Mouse (Mus musculus) induced T-regulatory cell, adult 2 months (primary cell): ENCODE measurements around the gene Asic2.

ENCODE experiments used
- DNase-seq: peaks from one replicate; pipeline ENCODE4 v3.0.0-alpha.2; 2012; ENCODE audit warnings: low read depth

Asic2 gene

DNA sequence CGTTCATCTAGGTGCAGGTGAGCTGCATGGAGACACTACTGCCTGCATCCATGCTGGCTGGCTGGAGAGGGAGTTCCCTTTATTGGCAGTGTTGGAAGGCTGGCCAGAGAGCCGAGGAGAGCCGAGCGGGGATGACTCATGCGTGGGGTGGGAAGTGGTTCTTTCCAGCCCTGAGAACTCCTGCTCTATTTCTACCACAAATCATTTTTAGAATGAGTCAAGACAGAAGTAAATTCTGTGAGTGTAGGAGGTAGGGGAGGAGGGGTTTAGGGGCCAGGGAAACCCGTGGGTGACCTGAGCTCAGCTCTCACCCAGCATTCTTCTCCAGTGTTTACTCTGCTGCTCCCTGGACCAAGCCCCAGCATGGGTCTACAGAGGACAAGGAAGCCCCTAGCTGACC lies 872.2 kb downstream of the Asic2 start:
- no peak for DNase-seq

GRCm38 (mm10) chr11:81094581-81094980 lies 873.7 kb downstream of the Asic2 start:
- no peak for DNase-seq

DNA sequence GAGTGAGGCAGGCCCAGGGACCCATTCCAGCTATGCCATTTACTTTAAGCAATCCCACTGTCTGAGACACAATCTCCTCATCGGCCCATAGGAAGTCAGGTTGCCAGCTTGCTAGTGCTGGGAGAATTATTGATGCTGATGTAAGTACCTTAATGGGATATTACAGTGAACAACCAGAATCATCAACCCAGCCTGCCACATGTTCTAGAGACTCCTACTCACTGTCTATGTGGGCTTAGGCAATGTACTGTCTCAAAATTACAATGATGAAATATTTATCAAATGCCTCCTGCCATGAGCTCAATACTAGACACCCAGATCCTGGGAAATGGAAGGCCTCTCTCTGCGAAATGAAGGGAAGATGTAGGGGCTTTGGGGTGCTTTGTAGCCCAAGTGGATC lies 876.1 kb downstream of the Asic2 start:
- DNase-seq: no peak

DNA sequence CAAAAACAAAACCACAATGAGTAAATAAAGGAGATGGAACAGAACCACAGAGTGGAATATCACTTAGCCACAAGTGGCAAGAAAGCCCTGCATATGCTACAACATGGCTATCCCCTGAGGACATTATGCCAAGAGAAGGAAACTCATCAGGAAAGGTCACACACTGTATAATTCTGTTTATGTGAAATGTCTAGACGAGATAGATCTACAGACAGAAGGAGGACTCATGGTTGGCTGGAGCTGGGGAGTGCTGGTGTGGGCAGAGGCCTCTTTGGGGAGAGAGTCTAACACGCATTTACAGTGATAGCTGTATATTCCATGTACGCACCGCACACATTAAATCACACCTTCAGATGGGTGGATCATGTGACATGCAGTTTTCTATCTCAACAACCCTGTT lies 884.4 kb downstream of the Asic2 start:
- DNase-seq: no peak

- DNase-seq: no peak
Measured at GRCm38 (mm10) chr11:81080076-81080805, 888.0 kb downstream of the Asic2 start.

DNA sequence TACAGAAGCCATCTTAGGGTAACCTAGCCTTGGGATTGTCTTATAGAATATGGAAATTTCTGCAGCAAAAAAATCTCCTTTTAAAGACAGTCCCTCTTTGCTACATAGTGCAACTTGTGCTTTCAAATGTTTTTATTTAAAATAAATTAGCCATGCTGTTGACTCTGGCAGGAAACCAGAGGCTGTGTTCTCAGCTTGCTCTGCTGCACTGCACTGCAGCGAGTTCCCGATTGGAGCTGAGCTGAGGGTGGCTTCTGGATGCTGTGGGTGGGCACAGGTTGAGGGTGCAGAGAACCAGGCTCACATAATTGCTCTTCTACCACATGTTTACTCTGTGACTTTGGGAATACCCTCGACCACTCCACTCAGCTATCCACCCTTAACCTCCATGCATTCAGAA lies 889.0 kb downstream of the Asic2 start:
- no peak for DNase-seq

DNA sequence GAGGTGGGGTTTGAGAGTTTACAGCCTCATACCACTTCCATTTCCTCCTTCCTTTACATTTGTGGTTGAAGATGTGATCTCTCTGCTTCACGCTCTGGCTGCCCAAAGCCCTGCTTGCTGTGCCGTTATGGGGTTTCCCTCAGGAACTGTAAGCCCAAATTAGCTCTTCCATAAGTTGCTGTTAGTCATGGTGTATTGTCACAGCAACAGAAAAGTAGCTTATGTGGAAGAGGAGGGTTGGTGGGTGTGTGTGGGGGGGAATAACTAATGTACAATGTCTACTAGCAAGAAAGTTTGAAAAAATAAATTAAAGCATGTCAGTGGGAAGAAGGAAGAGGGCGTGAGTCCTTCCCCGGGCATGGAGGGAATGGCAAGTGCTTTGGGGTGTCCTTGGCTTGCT lies 896.4 kb downstream of the Asic2 start:
- DNase-seq: no peak

DNA sequence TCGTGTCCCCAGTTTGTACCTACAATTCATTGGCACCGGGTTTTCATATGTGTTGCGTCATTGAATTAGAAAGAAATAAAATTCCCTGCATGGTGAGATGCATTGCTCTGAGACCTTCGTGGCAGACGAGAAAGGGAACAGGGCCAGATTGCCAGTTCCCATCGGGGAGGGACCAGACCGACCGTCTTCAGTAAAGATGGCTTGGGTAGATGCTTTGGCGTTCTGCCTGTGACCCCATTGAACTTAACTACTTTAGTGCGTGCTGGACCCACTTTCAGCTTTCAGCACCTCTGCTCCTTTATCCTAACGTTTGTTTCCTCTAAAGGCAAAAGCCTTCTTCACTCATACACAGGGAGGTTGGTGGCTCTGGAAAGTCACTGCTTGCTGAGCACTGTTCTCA lies 902.9 kb downstream of the Asic2 start:
- DNase-seq: no peak

DNA sequence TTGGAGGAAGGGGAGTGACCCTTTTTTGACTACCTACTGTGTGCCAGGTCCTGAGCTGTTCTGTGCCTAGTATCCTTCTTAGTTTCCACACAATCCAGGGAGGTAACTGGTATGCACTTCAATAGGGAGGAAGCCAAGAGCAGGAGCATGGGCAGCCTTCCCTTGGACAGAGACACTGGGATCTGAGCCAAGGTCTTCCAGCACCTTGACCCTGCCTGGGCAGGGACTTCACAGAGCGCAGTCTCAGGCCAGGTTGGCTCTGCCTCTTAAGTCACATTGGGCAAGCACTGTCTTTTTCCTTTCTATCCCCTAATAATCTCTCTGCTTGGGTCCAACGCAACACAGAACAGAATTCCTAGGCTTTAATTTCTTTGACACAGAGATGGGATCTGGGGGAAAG lies 904.3 kb downstream of the Asic2 start:
- DNase-seq: no peak

DNA sequence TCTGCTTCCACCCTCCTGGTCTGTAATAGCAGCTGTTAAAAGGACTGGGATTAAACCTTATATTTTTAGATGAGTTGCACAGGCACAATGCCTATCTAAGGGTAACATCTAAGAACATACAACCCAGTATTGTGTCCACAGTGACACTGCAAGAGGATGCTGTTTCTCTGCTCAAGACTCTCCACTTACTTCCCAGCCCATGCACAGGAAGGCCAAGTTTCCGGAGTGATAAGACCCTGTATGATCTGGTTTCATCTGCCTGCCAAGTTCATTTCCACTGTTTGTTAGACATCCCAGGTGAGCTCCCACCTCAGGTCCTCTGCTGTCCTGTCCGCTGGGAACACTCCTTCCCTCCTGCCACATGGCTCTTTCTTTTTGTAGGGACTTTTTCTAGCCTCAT lies 908.2 kb downstream of the Asic2 start:
- DNase-seq: no peak

DNA sequence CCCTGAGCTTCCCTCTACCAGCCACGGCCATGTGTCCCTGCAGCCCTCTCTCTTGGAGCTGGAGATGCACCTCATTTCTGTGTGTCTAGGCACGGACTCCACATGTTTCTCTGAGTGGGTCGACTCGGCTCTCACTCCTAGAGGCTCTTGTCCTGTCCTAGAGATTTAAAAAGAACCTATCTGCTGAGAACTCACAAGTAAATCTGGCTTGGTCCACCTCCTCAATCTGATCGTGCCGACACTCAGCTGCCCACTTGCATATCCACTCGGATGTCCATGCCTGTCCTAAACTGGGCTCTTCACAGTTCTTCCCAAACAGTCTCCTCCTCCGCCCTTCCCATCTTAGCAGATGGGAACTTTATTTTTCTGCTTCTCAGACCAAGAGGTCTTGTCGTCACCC lies 908.7 kb downstream of the Asic2 start:
- no peak for DNase-seq

GRCm38 (mm10) chr11:81057506-81057905 lies 910.8 kb downstream of the Asic2 start:
- no peak for DNase-seq

DNA sequence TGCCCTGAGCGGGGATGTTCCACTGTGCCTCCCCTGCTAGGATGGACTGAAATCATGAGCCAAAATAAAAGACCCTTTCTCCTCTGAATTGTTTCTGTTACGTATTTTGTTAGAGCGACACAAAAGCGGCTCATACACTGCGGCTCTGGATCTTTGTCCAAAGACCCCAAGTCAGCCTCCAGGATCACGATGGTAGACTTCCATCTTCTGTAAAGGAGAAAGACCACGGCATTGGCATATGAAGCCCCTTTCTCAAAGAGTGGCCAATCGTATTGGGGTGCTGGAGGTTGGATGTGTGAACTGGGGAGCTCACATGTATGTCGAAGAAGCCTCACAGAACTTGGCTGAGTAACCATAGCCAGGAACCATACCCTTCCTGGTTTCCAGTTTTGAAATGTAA lies 911.5 kb downstream of the Asic2 start:
- DNase-seq: no peak

DNA sequence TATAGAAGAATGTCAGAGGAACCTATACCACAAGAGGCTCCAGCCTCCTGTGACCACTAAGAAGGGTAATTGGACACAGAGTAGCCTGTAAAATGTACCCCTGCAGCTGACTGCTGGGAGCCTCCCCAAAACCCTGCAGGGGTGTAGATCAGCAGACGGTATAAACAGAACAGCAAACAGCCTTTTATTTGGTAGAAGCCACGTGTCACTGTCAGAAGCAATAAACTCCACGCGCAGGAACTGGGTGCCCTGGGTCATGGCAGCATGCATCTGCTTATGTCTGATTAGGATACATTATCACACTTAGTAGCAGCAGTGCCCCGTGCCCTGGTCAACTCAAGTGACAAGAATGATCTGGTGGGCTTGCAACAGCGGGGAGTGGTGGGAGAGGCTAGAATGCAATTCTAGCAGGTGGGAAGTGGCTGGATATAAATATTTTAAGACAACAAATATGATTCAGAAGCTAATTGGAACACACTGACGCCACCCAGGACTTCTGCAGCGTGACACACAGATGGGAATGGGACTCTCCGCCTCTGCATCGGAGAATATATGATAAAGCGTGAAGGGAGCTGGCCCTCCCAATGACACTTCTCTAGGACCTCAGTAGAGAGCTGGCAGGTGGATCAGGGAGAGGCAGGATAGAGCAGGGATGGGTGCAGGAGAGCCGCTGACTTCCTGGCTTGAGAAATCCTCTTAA lies 912.7 kb downstream of the Asic2 start:
- no peak for DNase-seq

GRCm38 (mm10) chr11:81053826-81054225 lies 914.4 kb downstream of the Asic2 start:
- no peak for DNase-seq

GRCm38 (mm10) chr11:81041671-81042070 lies 926.6 kb downstream of the Asic2 start:
- DNase-seq: no peak

DNA sequence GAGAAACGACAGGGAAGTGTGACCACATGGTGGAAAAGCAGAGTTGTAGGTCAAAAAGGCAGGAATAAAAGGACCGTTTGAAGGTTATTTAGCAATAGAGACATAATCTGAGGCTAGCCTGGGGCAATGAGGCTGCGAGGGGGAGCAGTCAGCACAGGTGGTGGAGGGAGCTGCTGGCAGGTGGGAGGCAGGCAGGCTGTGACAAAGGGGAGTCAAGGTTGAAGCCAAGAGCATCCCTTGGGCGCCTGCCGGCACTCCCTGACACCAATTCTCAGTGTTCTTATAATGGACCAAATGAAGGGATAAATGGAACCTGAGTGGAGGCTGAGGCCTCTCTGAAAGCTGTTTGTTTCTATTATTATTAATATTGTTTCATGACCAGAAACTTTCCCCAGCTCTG lies 928.3 kb downstream of the Asic2 start:
- DNase-seq: no peak

DNA sequence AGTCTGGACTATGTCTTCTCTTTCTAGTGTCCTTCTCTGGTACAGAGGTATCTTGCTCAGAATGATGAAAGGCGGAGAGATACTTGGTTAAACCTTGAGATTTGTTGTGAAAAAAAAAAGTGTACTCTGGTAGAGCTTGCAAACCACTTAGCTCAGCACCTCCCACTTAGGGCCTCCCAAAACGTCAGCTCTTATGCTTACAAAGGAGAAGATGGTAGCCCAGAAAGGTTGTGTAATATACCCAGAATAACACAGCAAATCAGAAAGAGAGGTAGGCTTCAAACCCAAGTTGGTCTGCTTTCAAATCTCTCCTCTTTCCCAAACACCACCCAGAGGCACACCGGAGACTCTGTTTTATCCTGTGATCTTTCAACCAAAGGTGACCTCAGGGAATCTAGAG lies 936.1 kb downstream of the Asic2 start:
- DNase-seq: no peak

- no peak for DNase-seq
Measured at GRCm38 (mm10) chr11:81014776-81015175, 953.5 kb downstream of the Asic2 start.

- no peak for DNase-seq
Measured at GRCm38 (mm10) chr11:81013501-81013900, 954.8 kb downstream of the Asic2 start.

DNA sequence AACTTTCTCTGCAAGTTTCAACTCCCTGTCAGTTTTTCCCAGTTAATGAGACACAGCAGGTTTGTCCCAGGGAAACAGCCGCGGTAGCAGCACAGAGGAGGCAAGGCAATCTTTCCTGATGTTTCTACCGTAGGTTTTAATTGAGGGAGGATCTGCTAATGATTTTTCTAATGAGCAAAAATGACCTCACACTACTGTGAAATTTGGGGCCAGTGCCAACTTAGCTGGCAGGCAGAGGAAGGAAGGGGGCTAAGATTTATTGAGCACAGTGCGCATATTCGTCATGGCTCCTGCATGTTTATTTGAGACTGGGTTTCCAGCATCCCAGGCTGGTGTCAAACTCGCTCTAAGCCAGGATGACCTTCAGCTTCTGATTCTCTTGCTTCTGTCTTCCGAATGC lies 957.5 kb downstream of the Asic2 start:
- DNase-seq: no peak

DNA sequence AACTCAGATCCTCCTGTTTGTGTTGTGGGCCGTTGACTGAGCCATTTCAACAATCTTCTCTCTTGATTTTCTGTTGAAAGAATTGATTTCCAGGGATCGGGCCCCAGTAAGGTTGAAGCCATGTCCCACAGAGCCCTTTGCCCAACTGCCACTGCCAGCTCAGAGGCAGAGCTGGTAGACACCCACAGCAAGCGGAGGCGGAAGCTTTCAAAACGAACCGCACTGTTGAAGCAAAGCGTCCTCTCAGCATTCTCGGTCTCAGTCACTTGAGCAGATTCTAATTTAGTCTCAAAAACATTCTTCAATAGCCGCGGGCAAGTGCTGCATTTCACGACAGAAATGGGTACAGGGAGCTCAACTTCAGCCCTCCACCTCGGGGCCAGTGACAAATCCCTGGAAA lies 958.9 kb downstream of the Asic2 start:
- no peak for DNase-seq

DNA sequence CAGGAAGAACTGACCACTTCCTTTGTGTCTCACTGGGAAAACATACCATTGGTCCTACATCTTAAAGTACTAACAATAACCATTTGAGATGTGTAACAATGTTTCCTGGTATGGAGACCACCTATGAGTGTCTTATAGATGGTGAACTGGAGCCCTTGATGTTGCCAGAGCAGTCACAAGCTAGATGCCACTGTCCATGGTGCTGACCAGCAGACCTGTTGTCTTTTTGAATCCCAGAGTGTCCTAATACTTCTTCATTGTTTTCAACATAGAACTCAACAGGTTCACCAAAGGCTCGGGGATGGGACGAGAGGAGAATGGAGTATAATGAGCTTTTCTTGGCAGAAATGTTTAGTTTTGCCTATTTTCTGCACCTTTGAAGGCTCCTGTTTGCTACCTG lies 962.4 kb downstream of the Asic2 start:
- DNase-seq: peak; percentile 11
